ENCODE assay signal across 8 mouse cellular contexts in the genomic region with DNA sequence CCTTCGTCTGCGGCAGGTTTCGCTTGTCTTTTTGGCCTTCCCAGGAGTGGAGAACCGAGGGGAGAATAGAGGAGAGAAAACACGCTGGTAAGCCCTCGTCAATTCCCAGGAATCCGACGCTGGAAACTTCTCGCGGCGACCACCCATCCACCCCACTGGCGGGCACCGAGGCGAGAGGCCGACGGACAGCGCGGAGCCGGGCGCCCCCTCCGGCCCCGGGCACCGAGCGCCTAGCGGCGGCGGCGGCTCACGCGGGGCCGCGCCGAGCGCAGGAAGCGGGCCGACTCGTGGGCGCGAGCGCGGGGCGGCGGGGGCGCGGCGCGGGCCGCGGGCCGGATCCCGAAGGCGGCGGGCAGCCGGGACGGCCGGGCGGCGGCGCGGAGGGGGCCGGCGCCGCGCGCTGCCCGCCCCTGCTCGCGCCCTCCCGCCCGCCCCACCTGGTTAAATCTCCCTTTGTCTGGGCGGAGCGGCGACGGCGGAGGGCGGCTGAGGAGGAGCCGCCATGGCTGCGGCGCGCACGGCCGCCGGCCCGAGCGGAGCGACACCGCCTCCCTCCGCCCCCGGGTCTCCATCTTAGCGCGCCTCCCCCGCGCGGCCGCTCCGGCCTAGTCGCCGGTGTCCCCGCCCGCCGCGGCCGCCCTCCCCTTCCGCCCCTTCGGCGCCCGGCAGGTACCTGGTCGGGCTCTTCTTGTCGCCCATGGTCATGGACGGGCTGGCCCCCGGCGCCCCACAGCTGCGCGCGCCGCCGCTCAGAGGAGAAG. TPM values are rescaled to one million over a fixed set of nuclear protein-coding genes. Genes with fewer than 3 reads are reported as not detected.
DNase-seq lines count a peak whose midpoint lies in the region; ATAC-seq and TF ChIP-seq lines count a peak whose summit lies in the region.

No protein-coding gene starts in this region.

- H3K9me3 ChIP-seq in heart, embryonic 14.5 days (ENCODE audit: control insufficient read depth, low read length): no peaks in the 10 kb centered on the region
- H3K9me3 ChIP-seq in liver, embryonic 14.5 days (ENCODE audit: control insufficient read depth, low read length): no peaks in the 10 kb centered on the region
- H3K9me3 ChIP-seq in neural tube, embryonic 11.5 days (ENCODE audit: control insufficient read depth, low read length): no peaks in the 10 kb centered on the region
- H3K9me3 ChIP-seq in stomach, embryonic 15.5 days: no peaks in the 10 kb centered on the region

- peak; percentile 63 for ATAC-seq in erythroid progenitor cell, adult 5-6 weeks (replicated peaks; ENCODE audit: low FRiP score, poor library complexity, severe bottlenecking)
- peak; percentile 65 for ATAC-seq in heart, embryonic 14.5 days (ENCODE audit: insufficient number of reproducible peaks, insufficient read depth, low FRiP score, low read depth)
- peak; percentile 73 for ATAC-seq in liver, embryonic 14.5 days (ENCODE audit: insufficient read depth)
- ATAC-seq in neural tube, embryonic 11.5 days (ENCODE audit: insufficient read depth, low FRiP score, low TSS enrichment): peak; percentile 69
- peak; percentile 78 for ATAC-seq in stomach, embryonic 15.5 days (ENCODE audit: insufficient read depth, low FRiP score, low read depth)

- no peak for TF ChIP-seq EP300 in liver, embryonic 14.5 days (IDR thresholded peaks at IDR 0.05; ENCODE audit: low read depth)

- H3K9ac ChIP-seq in heart, embryonic 14.5 days (ENCODE audit: low read length): peak overlapping the region; percentile 89
- H3K9ac ChIP-seq in liver, embryonic 14.5 days (replicated peaks): peak overlapping the region; percentile 85
- H3K9ac ChIP-seq in neural tube, embryonic 11.5 days (ENCODE audit: low read length): peak overlapping the region; percentile 92
- peak overlapping the region; percentile 78 for H3K9ac ChIP-seq in stomach, embryonic 15.5 days

- peak overlapping the region; percentile 67 to 86 for H3K4me3 ChIP-seq in heart, embryonic 14.5 days (ENCODE audit: control insufficient read depth in 1 of 2, insufficient read depth in 1 of 2, low read depth in 1 of 2, low read length in 2 of 2)
- H3K4me3 ChIP-seq in liver, embryonic 14.5 days (ENCODE audit: insufficient read depth in 1 of 2, low read depth in 2 of 2, low read length in 2 of 2): peak overlapping the region; percentile 76 to 79
- H3K4me3 ChIP-seq in neural tube, embryonic 11.5 days (ENCODE audit: low read depth, low read length): peak overlapping the region; percentile 74
- H3K4me3 ChIP-seq in stomach, embryonic 15.5 days (replicated peaks): peak overlapping the region; percentile 73

- peaks cover 4% of the 10 kb centered on the region for H3K27me3 ChIP-seq in heart, embryonic 14.5 days (ENCODE audit: control insufficient read depth, insufficient read depth, low read length)
- H3K27me3 ChIP-seq in liver, embryonic 14.5 days (ENCODE audit: control insufficient read depth, insufficient read depth, low read length): no peaks in the 10 kb centered on the region; the same call in 1 of the 2 replicates
- 0 out of 2 replicates have a peak, but pooled peaks cover 7% of the 10 kb centered on the region for H3K27me3 ChIP-seq in neural tube, embryonic 11.5 days (ENCODE audit: control insufficient read depth, insufficient read depth, low read length)
- no peaks in the 10 kb centered on the region for H3K27me3 ChIP-seq in stomach, embryonic 15.5 days (replicated peaks)

- H3K36me3 ChIP-seq in heart, embryonic 14.5 days (ENCODE audit: control insufficient read depth, insufficient read depth, low read length): 0 out of 2 replicates have a peak, but pooled peaks cover 2% of the 10 kb centered on the region
- H3K36me3 ChIP-seq in liver, embryonic 14.5 days (replicated peaks; ENCODE audit: control insufficient read depth, insufficient read depth, low read depth): no peaks in the 10 kb centered on the region
- no peaks in the 10 kb centered on the region for H3K36me3 ChIP-seq in neural tube, embryonic 11.5 days (ENCODE audit: control insufficient read depth, insufficient read depth, low read length)
- H3K36me3 ChIP-seq in stomach, embryonic 15.5 days: no peaks in the 10 kb centered on the region

- TF ChIP-seq CTCF in liver, embryonic 14.5 days (IDR thresholded peaks at IDR 0.05; ENCODE audit: low read depth): no peak

- WGBS in heart, embryonic 14.5 days: 1% methylated on average over 38 of the region's 117 CpGs
- WGBS in liver, embryonic 14.5 days (ENCODE audit: insufficient replicate concordance): 1% methylated on average over 76 of the region's 117 CpGs
- WGBS in neural tube, embryonic 11.5 days: under 1% methylated on average over 37 of the region's 117 CpGs
- under 1% methylated on average over 64 of the region's 117 CpGs for WGBS in stomach, embryonic 15.5 days

- peak overlapping the region; percentile 58 for H3K4me2 ChIP-seq in heart, embryonic 14.5 days (ENCODE audit: low read length)
- H3K4me2 ChIP-seq in liver, embryonic 14.5 days (ENCODE audit: low read depth): peak overlapping the region; percentile 90
- H3K4me2 ChIP-seq in neural tube, embryonic 11.5 days (ENCODE audit: low read depth): peak overlapping the region; percentile 76
- H3K4me2 ChIP-seq in stomach, embryonic 15.5 days: peak overlapping the region; percentile 68

- peak overlapping the region; percentile 79 to 95 for H3K27ac ChIP-seq in heart, embryonic 14.5 days (replicated peaks in 1 of 2; ENCODE audit: control insufficient read depth in 1 of 2, insufficient read depth in 1 of 2, low read depth in 2 of 2, low read length in 2 of 2)
- H3K27ac ChIP-seq in liver, embryonic 14.5 days: peak overlapping the region; percentile 46
- H3K27ac ChIP-seq in neural tube, embryonic 11.5 days (ENCODE audit: low read depth, low read length): peak overlapping the region; percentile 97
- peak overlapping the region; percentile 96 for H3K27ac ChIP-seq in stomach, embryonic 15.5 days

- peaks cover 8 to 34% of the 10 kb centered on the region in 2 experiments for H3K4me1 ChIP-seq in heart, embryonic 14.5 days (ENCODE audit: control insufficient read depth in 2 of 2, insufficient read depth in 2 of 2, low read length in 2 of 2)
- peaks cover 9 to 22% of the 10 kb centered on the region in 2 experiments for H3K4me1 ChIP-seq in liver, embryonic 14.5 days (replicated peaks; ENCODE audit: control insufficient read depth in 2 of 2, insufficient read depth in 2 of 2, low read length in 1 of 2)
- H3K4me1 ChIP-seq in neural tube, embryonic 11.5 days (ENCODE audit: control insufficient read depth, insufficient read depth, low read length): peaks cover 13% of the 10 kb centered on the region
- peaks cover 10% of the 10 kb centered on the region for H3K4me1 ChIP-seq in stomach, embryonic 15.5 days

- DNase-seq in CD4-positive, CD25-positive, alpha-beta regulatory T cell, adult 2 months (ENCODE audit: low read depth, low spot score): peak; percentile 82
- peak; percentile 48 for DNase-seq in c-Kit-negative CD71-positive TER-119-positive erythroid progenitor cells, embryonic 14.5 days (ENCODE audit: low read depth, low spot score)
- DNase-seq in kidney, postnatal 10 days: peak; percentile 85
- peak in 2 of 3 experiments; percentile 35 to 53 for DNase-seq in liver, embryonic 14.5 days (ENCODE audit: low read depth in 3 of 3, low spot score in 3 of 3)
- DNase-seq in neural tube, embryonic 11.5 days (ENCODE audit: low spot score): peak; percentile 73

RNA-seq across cellular contexts. Expression of a gene that starts 0.5 kb away (rescaled TPM):
- 12.2 and 18.4 TPM in 2 replicates for total RNA-seq in erythroid progenitor cell, adult 5-6 weeks (2015; ENCODE audit: low replicate concordance)
- 7.1 and 11.7 TPM in 2 replicates for total RNA-seq in erythroid progenitor cell, adult 5-6 weeks (2017; ENCODE audit: low replicate concordance)
- 7.5 and 8.3 TPM in 2 replicates for polyA plus RNA-seq in heart, embryonic 14.5 days (2014; fragmentation: Nextera tagmentation; extraction: Ambion mirVana)
- polyA plus RNA-seq in liver, embryonic 14.5 days (2012; rRNA removed): 5.1 and 10.7 TPM in 2 replicates
- 3.2 and 3.5 TPM in 2 replicates for polyA plus RNA-seq in liver, embryonic 14.5 days (2014; fragmentation: Nextera tagmentation; extraction: Ambion mirVana)
- polyA plus RNA-seq in neural tube, embryonic 11.5 days (2014; fragmentation: Nextera tagmentation; extraction: Ambion mirVana): 11.0 and 12.0 TPM in 2 replicates
- 19.0 and 19.4 TPM in 2 replicates for polyA plus RNA-seq in stomach, embryonic 15.5 days (2015; fragmentation: Nextera tagmentation; extraction: Ambion mirVana)

Comparison
In these comparisons a context has a peak if more than half of its experiments do, and no peak if none do; other contexts are left out.
1. Peak in every context shown above with its lines: DNase-seq, ATAC-seq, H3K4me3 ChIP-seq and H3K27ac ChIP-seq.
2. H3K27ac ChIP-seq: peak in every context shown above with its lines; median percentile 97 in neural tube, embryonic 11.5 days; 96 in stomach, embryonic 15.5 days; 87 in heart, embryonic 14.5 days; 46 in liver, embryonic 14.5 days.